Mouse (Mus musculus): ENCODE measurements around the gene Chrm4. TPM values are rescaled to one million over a fixed set of nuclear protein-coding genes. Genes with fewer than 3 reads are reported as not detected.

Chrm4 gene
- polyA plus RNA-seq, 1 experiment from 2014 or later, result 0.23 TPM

DNA sequence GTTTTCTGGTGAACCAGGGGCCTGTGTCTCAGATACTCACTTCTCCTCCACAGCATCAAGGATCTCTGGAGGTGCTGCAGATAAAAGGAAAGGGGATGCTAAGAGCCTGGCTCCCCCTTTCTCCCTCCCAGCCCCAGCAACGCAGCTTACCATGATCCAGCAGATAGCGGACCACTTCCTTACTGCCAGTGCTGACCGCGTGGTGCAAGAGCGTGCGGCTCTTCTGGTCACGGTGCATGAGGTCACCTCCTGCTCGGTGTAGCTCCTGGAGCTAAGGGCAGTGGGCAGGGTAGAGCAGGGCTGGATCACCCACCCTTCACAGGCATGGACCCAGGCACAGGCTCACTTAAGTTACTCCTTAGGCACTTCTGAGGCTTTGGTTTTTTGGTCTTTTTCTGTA is 7.0 kb downstream of the Chrm4 start:
- Histone ChIP-seq H3K27ac (ENCODE audit: low read length) (peak overlapping the region; percentile 54), H3K36me3 (ENCODE audit: control insufficient read depth, insufficient read depth, low read length) (peaks cover 32% of the 10 kb centered on the region), H3K4me2 (ENCODE audit: low read depth, low read length) (no peak overlapping the region), H3K27me3 (replicated peaks; ENCODE audit: control insufficient read depth, insufficient read depth, low read length) (no peaks in the 10 kb centered on the region), H3K4me1 (ENCODE audit: control insufficient read depth, insufficient read depth, low read length) (peaks cover 47% of the 10 kb centered on the region), H3K9ac (ENCODE audit: low read depth, low read length) (0 out of 2 replicates have a peak overlapping the region, but pooled peaks have one; percentile 11), H3K4me3 (ENCODE audit: low read length) (no peak overlapping the region), H3K9me3 (ENCODE audit: control insufficient read depth, low read length) (no peaks in the 10 kb centered on the region)
- ATAC-seq, result no peak
- 39% methylated on average over 8 of the region's 8 CpGs for WGBS

GRCm38 (mm10) chr2:91934826-91935525 is 7.9 kb downstream of the Chrm4 start:
- 79% methylated on average over 9 of the region's 9 CpGs for WGBS
- ATAC-seq, result no peak
- Histone ChIP-seq H3K36me3 (ENCODE audit: control insufficient read depth, insufficient read depth, low read length) (peaks cover 37% of the 10 kb centered on the region), H3K4me1 (ENCODE audit: control insufficient read depth, insufficient read depth, low read length) (peaks cover 47% of the 10 kb centered on the region), H3K4me3 (ENCODE audit: low read length) (no peak overlapping the region), H3K9ac (ENCODE audit: low read depth, low read length) (no peak overlapping the region), H3K4me2 (ENCODE audit: low read depth, low read length) (no peak overlapping the region), H3K27me3 (replicated peaks; ENCODE audit: control insufficient read depth, insufficient read depth, low read length) (no peaks in the 10 kb centered on the region), H3K27ac (ENCODE audit: low read length) (no peak overlapping the region), H3K9me3 (ENCODE audit: control insufficient read depth, low read length) (no peaks in the 10 kb centered on the region)

DNA sequence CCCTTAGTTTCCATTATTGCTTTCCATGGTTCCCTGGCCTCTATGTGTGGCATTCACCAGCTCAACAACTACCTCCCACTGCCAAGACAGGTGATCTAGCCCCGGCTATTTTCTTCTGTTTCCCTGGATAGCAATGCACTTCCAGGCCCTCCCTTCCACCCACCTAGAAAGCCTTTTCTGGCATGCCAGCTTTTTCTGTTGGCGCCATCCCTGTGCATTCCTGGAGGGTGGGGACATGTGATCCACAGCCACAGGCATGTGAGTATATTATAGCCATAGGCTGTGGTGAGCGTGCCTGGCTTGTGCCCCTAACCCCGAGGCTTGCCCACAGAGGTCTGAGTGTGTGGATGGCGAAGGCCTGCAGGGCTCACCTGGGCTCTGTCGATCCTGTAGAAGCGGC is 9.1 kb downstream of the Chrm4 start:
- Histone ChIP-seq H3K36me3 (ENCODE audit: control insufficient read depth, insufficient read depth, low read length) (peaks cover 45% of the 10 kb centered on the region), H3K27ac (ENCODE audit: low read length) (no peak overlapping the region), H3K4me2 (ENCODE audit: low read depth, low read length) (no peak overlapping the region), H3K9ac (ENCODE audit: low read depth, low read length) (no peak overlapping the region), H3K9me3 (ENCODE audit: control insufficient read depth, low read length) (no peaks in the 10 kb centered on the region), H3K27me3 (replicated peaks; ENCODE audit: control insufficient read depth, insufficient read depth, low read length) (no peaks in the 10 kb centered on the region), H3K4me3 (ENCODE audit: low read length) (no peak overlapping the region), H3K4me1 (ENCODE audit: control insufficient read depth, insufficient read depth, low read length) (peaks cover 37% of the 10 kb centered on the region)
- ATAC-seq, result no peak
- 92% methylated on average over 7 of the region's 7 CpGs for WGBS

- no peak overlapping the region for H3K27ac ChIP-seq (ENCODE audit: low read length)
- no peaks in the 10 kb centered on the region for H3K9me3 ChIP-seq (ENCODE audit: control insufficient read depth, low read length)
- H3K4me1 ChIP-seq (ENCODE audit: control insufficient read depth, insufficient read depth, low read length), result peaks cover 15% of the 10 kb centered on the region
- H3K4me2 ChIP-seq (ENCODE audit: low read depth, low read length), result no peak overlapping the region
- peaks cover 51% of the 10 kb centered on the region for H3K36me3 ChIP-seq (ENCODE audit: control insufficient read depth, insufficient read depth, low read length)
- H3K27me3 ChIP-seq (replicated peaks; ENCODE audit: control insufficient read depth, insufficient read depth, low read length), result no peaks in the 10 kb centered on the region
- ATAC-seq, result no peak
- WGBS, result 84% methylated on average over 15 of the region's 15 CpGs
- no peak overlapping the region for H3K4me3 ChIP-seq (ENCODE audit: low read length)
- H3K9ac ChIP-seq (ENCODE audit: low read depth, low read length), result no peak overlapping the region
Measured at GRCm38 (mm10) chr2:91939303-91939935, 12.4 kb downstream of the Chrm4 start.

- H3K4me2 ChIP-seq (ENCODE audit: low read depth, low read length), result no peak overlapping the region
- H3K4me1 ChIP-seq (ENCODE audit: control insufficient read depth, insufficient read depth, low read length), result peaks cover 30% of the 10 kb centered on the region
- peaks cover 30% of the 10 kb centered on the region for H3K36me3 ChIP-seq (ENCODE audit: control insufficient read depth, insufficient read depth, low read length)
- H3K4me3 ChIP-seq (ENCODE audit: low read length), result no peak overlapping the region
- no peaks in the 10 kb centered on the region for H3K27me3 ChIP-seq (replicated peaks; ENCODE audit: control insufficient read depth, insufficient read depth, low read length)
- 62% methylated on average over 6 of the region's 6 CpGs for WGBS
- ATAC-seq, result no peak
- H3K27ac ChIP-seq (ENCODE audit: low read length), result no peak overlapping the region
- H3K9me3 ChIP-seq (ENCODE audit: control insufficient read depth, low read length), result no peaks in the 10 kb centered on the region
- H3K9ac ChIP-seq (ENCODE audit: low read depth, low read length), result no peak overlapping the region
Measured at GRCm38 (mm10) chr2:91942356-91942755, 15.3 kb downstream of the Chrm4 start.

GRCm38 (mm10) chr2:91944170-91944950 is 17.3 kb downstream of the Chrm4 start:
- Histone ChIP-seq H3K36me3 (ENCODE audit: control insufficient read depth, insufficient read depth, low read length) (peaks cover 20% of the 10 kb centered on the region), H3K4me3 (ENCODE audit: low read length) (no peak overlapping the region), H3K9me3 (ENCODE audit: control insufficient read depth, low read length) (no peaks in the 10 kb centered on the region), H3K27ac (ENCODE audit: low read length) (no peak overlapping the region), H3K27me3 (replicated peaks; ENCODE audit: control insufficient read depth, insufficient read depth, low read length) (no peaks in the 10 kb centered on the region), H3K4me2 (ENCODE audit: low read depth, low read length) (no peak overlapping the region), H3K9ac (ENCODE audit: low read depth, low read length) (0 out of 2 replicates have a peak overlapping the region, but pooled peaks have one; percentile 43), H3K4me1 (ENCODE audit: control insufficient read depth, insufficient read depth, low read length) (peaks cover 50% of the 10 kb centered on the region)
- 45% methylated on average over 13 of the region's 13 CpGs for WGBS
- ATAC-seq, result peak; percentile 42; the same call in 1 of the 2 replicates

GRCm38 (mm10) chr2:91945483-91945882 is 18.4 kb downstream of the Chrm4 start, which contains the start of gene Gm9821:
TSS of gene Gm9821 (plus strand) at chr2:91945703.
- ATAC-seq, result no peak
- Histone ChIP-seq H3K27ac (ENCODE audit: low read length) (peak within 1 kb of the TSS; percentile 43; the same call in 1 of the 2 replicates), H3K9ac (ENCODE audit: low read depth, low read length) (0 out of 2 replicates have a peak within 1 kb of the TSS, but pooled peaks have one; percentile 43)

DNA sequence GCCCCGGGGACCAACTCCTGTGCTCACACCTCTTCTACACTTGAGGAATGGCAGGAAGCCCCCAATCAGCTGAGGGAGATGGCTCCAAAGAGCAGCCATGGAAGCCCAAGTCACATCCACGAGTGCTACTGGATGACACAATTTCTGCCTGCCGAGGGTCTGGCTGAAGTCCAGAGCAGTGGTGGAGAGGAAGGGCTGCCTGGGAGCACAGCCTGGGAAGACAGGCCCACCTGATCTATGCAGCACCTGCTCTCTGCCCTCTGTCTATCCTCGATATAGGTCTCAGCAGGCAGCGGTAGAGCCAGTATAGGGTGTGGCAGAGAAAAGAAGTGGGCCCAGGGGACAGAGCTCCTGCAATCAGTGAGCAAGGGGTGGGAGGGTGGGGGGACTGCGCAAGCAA is 19.8 kb downstream of the Chrm4 start:
- Histone ChIP-seq H3K4me1 (ENCODE audit: control insufficient read depth, insufficient read depth, low read length) (peaks cover 62% of the 10 kb centered on the region), H3K9ac (ENCODE audit: low read depth, low read length) (peak overlapping the region; percentile 35; the same call in 1 of the 2 replicates), H3K36me3 (ENCODE audit: control insufficient read depth, insufficient read depth, low read length) (peaks cover 7% of the 10 kb centered on the region), H3K9me3 (ENCODE audit: control insufficient read depth, low read length) (no peaks in the 10 kb centered on the region), H3K4me2 (ENCODE audit: low read depth, low read length) (no peak overlapping the region), H3K27me3 (replicated peaks; ENCODE audit: control insufficient read depth, insufficient read depth, low read length) (no peaks in the 10 kb centered on the region), H3K27ac (ENCODE audit: low read length) (peak overlapping the region; percentile 43; the same call in 1 of the 2 replicates), H3K4me3 (ENCODE audit: low read length) (no peak overlapping the region)
- 33% methylated on average over 6 of the region's 6 CpGs for WGBS
- peak; percentile 67 for ATAC-seq

More at GRCm38 (mm10) chr2:91945483-91945882, 18.4 kb downstream of the Chrm4 start, which contains the start of gene Gm9821:
- Histone ChIP-seq H3K27me3 (replicated peaks; ENCODE audit: control insufficient read depth, insufficient read depth, low read length) (no peaks in the 10 kb centered on the region), H3K9me3 (ENCODE audit: control insufficient read depth, low read length) (no peaks in the 10 kb centered on the region), H3K36me3 (ENCODE audit: control insufficient read depth, insufficient read depth, low read length) (peaks cover 10% of the 10 kb centered on the region), H3K4me3 (ENCODE audit: low read length) (no peak within 1 kb of the TSS), H3K4me2 (ENCODE audit: low read depth, low read length) (no peak within 1 kb of the TSS), H3K4me1 (ENCODE audit: control insufficient read depth, insufficient read depth, low read length) (peaks cover 62% of the 10 kb centered on the region)
- WGBS, result 93% methylated on average over 18 of the region's 18 CpGs

Data from intestine, embryonic 16.5 days (tissue).